Mouse (Mus musculus) heart, adult 2 months (tissue): ENCODE results near the gene 9130230L23Rik.

Source experiments
- CTCF ChIP-seq: fragments of 200-600 bp; IDR thresholded peaks from 2 replicates; pipeline ENCODE4 v1.8.1; 2022; ENCODE audit warnings: antibody characterized with exemption, mild to moderate bottlenecking, moderate library complexity
- POLR2A ChIP-seq: fragments of 200-500 bp; IDR thresholded peaks from 2 replicates; pipeline ENCODE4 v1.6.1; 2011; ENCODE audit warnings: mild to moderate bottlenecking, low read depth, low read length, control low read depth; ENCODE audit not compliant: insufficient read depth

DNA sequence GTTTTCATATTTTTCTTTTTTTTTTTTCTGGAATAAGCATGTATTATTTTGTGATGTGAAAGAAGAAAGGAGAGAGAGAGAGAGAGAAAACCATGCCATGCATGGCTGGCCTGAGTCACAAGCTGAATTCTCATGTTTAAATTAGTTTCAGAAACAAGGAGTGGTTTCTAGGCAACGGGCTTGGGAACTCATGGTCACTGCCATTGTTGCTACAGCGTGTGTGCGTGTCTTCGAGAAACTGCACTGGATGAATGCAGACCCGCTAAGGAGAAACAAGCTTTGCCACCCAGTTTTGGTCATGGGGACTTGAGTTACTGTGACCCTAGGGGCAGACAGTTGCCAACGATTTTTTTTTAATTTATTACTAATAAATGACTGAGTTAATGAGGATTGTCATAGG is 53.8 kb downstream of the 9130230L23Rik start:
- TF ChIP-seq POLR2A: no peak
- TF ChIP-seq CTCF: no peak
